In genomic region chr5:100853963-100854362, GRCm38 (mm10) we compare ENCODE assay signal across 17 mouse cellular contexts.
"Had no signal": no experiment of that assay in that cellular context is flagged by ENCODE, and none has a peak within 500 bp of the region (broad histone marks: within the 10 kb centered on the region; RNA-seq: fewer than 3 reads in every experiment).

No protein-coding gene starts in this region.

- H3K4me1 ChIP-seq: limb, embryonic 10.5 days; limb, embryonic 13.5 days; stomach, embryonic 15.5 days had no signal

- H3K27ac ChIP-seq: limb, embryonic 10.5 days; limb, embryonic 13.5 days; liver, embryonic 14.5 days; stomach, embryonic 15.5 days had no signal

- H3K9ac ChIP-seq: limb, embryonic 13.5 days; liver, embryonic 14.5 days; stomach, embryonic 15.5 days had no signal

- H3K9me3 ChIP-seq: limb, embryonic 10.5 days; limb, embryonic 13.5 days; stomach, embryonic 15.5 days had no signal

- H3K27me3 ChIP-seq: stomach, embryonic 15.5 days had no signal

- H3K4me2 ChIP-seq: limb, embryonic 13.5 days; midbrain, embryonic 11.5 days; stomach, embryonic 15.5 days had no signal

- DNase-seq: kidney, adult 18-20 months; kidney, adult 9 months; kidney, postnatal 14 days; kidney, postnatal 4 days; lung, adult 2 months; lung, postnatal 14 days; lung, postnatal 4 days; midbrain, embryonic 14.5 days; right cerebral cortex, postnatal 14 days; right cerebral cortex, postnatal 4 days; spleen, adult 18-20 months had no signal

- H3K4me3 ChIP-seq: limb, embryonic 10.5 days; limb, embryonic 13.5 days; stomach, embryonic 15.5 days had no signal

- H3K36me3 ChIP-seq: limb, embryonic 10.5 days; limb, embryonic 13.5 days; stomach, embryonic 15.5 days had no signal

- ATAC-seq: inflammation-experienced regulatory T-cells, adult 6 months had no signal
